10 mouse cellular contexts compared by ENCODE assay signal in genomic region chr10:22212012-22212696, GRCm38 (mm10). TPM values are rescaled to one million over a fixed set of nuclear protein-coding genes. Genes with fewer than 3 reads are reported as not detected.
DNase-seq lines count a peak whose midpoint lies in the region; ATAC-seq and TF ChIP-seq lines count a peak whose summit lies in the region.
"Not testable (repeated sequence)": the region's sequence is repeated elsewhere in the genome, so short reads cannot be mapped to it uniquely, and the experiment has no call there.
"Had no signal": no experiment of that assay in that cellular context is flagged by ENCODE, and none has a peak within 500 bp of the region (broad histone marks: within the 10 kb centered on the region; RNA-seq: fewer than 3 reads in every experiment).

No protein-coding gene starts in this region.

- peak; percentile 58 for ATAC-seq in forebrain, postnatal 0 days
- peak; percentile 5; the same call in 1 of the 2 replicates for ATAC-seq in liver, embryonic 15.5 days (ENCODE audit: insufficient read depth)
- peak; percentile 75; the same call in 1 of the 2 replicates for ATAC-seq in stomach, embryonic 16.5 days (ENCODE audit: insufficient read depth, low FRiP score)

- not testable (repeated sequence) for H3K27me3 ChIP-seq in E14TG2a.4 (ENCODE audit: insufficient read depth, low read length); forebrain, postnatal 0 days (ENCODE audit: insufficient read depth, low read length); liver, embryonic 15.5 days; stomach, embryonic 16.5 days (ENCODE audit: control insufficient read depth, insufficient read depth, low read length)

- not testable (repeated sequence) for H3K36me3 ChIP-seq in E14TG2a.4 (ENCODE audit: insufficient read depth, low read length); forebrain, postnatal 0 days (ENCODE audit: insufficient read depth); liver, embryonic 15.5 days (replicated peaks); stomach, embryonic 16.5 days (ENCODE audit: control insufficient read depth, insufficient read depth, low read length)

- H3K4me1 ChIP-seq in E14TG2a.4 (replicated peaks; ENCODE audit: low read depth, low read length); forebrain, postnatal 0 days (ENCODE audit: insufficient read depth); liver, embryonic 15.5 days (replicated peaks); stomach, embryonic 16.5 days (ENCODE audit: control insufficient read depth, insufficient read depth, low read length): not testable (repeated sequence)

- H3K4me3 ChIP-seq in E14TG2a.4 (replicated peaks; ENCODE audit: low read length); forebrain, postnatal 0 days (ENCODE audit: low read depth, low read length); liver, embryonic 15.5 days (replicated peaks); stomach, embryonic 16.5 days (replicated peaks; ENCODE audit: low read length): not testable (repeated sequence)

- not testable (repeated sequence) for H3K4me2 ChIP-seq in forebrain, postnatal 0 days (ENCODE audit: low read depth); liver, embryonic 15.5 days; stomach, embryonic 16.5 days (ENCODE audit: low read depth, low read length)

- TF ChIP-seq CTCF in E14TG2a.4 (conservative IDR thresholded peaks at IDR 0.05; ENCODE audit: low read length) = peak; percentile 47
- TF ChIP-seq CTCF in forebrain, postnatal 0 days (IDR thresholded peaks at IDR 0.05; ENCODE audit: low read depth) = peak; percentile 50

- not testable (repeated sequence) for H3K9me3 ChIP-seq in E14TG2a.4 (ENCODE audit: low read length); forebrain, postnatal 0 days (ENCODE audit: low read length); liver, embryonic 15.5 days (replicated peaks); stomach, embryonic 16.5 days (replicated peaks; ENCODE audit: control insufficient read depth, low read length)

- H3K27ac ChIP-seq in forebrain, postnatal 0 days (ENCODE audit: low read depth, low read length); liver, embryonic 15.5 days (replicated peaks); stomach, embryonic 16.5 days (ENCODE audit: low read length): not testable (repeated sequence)

- WGBS in forebrain, postnatal 0 days = 3% methylated on average over 8 of the region's 11 CpGs
- 2% methylated on average over 8 of the region's 11 CpGs for whole genome bisulfite sequencing in liver, embryonic 15.5 days (ENCODE audit: insufficient replicate concordance)
- 1% methylated on average over 7 of the region's 11 CpGs for WGBS in stomach, embryonic 16.5 days

- DNase-seq in c-Kit-positive CD71-positive TER-119-negative erythroid progenitor cells, embryonic 14.5 days (ENCODE audit: low read depth) = peak; percentile 4
- DNase-seq in forebrain, postnatal 0 days = not testable (repeated sequence)
- DNase-seq in heart, postnatal 4 days = peak; percentile 75
- peak; percentile 65 for DNase-seq in kidney, postnatal 14 days
- DNase-seq in naive thymus-derived CD4-positive, alpha-beta T cell, adult 2 months (ENCODE audit: low read depth) = peak; percentile 41

- H3K9ac ChIP-seq in forebrain, postnatal 0 days; liver, embryonic 15.5 days; stomach, embryonic 16.5 days (ENCODE audit: low read length): not testable (repeated sequence)

RNA-seq across cellular contexts. Expression of gene H60b, which starts 53.8 kb away (rescaled TPM):
- total RNA-seq in forebrain, postnatal 0 days (2014; rRNA removed) = 0.92 and 1.0 TPM in 2 replicates
- 0.15 TPM in 1 of 2 replicates, not detected in the other for polyA plus RNA-seq in forebrain, postnatal 0 days (2015; fragmentation: Nextera tagmentation; extraction: Ambion mirVana)
- total RNA-seq in heart, postnatal 4 days (2021) = not detected
- 0.36 TPM in 1 of 2 replicates, not detected in the other for polyA plus RNA-seq in liver, embryonic 15.5 days (2015; fragmentation: Nextera tagmentation; extraction: Ambion mirVana)
- 0.49 and 0.91 TPM in 2 replicates for polyA plus RNA-seq in stomach, embryonic 16.5 days (2015; fragmentation: Nextera tagmentation; extraction: Ambion mirVana)
- total RNA-seq: heart, postnatal 25 days had no signal
- polyA plus RNA-seq: spleen, adult 2 months had no signal

RNA-seq across cellular contexts. Expression of gene Raet1e, which starts 53.8 kb away (rescaled TPM):
- 0.85 TPM in 1 of 2 replicates, not detected in the other for total RNA-seq in forebrain, postnatal 0 days (2014; rRNA removed)
- 0.16 and 0.52 TPM in 2 replicates for polyA plus RNA-seq in forebrain, postnatal 0 days (2015; fragmentation: Nextera tagmentation; extraction: Ambion mirVana)
- total RNA-seq in heart, postnatal 4 days (2021) = 1 to 10 TPM in 1 of 2 experiments, under 1 TPM in 1; 0.81 to 1.1 TPM
- 2.3 and 2.6 TPM in 2 replicates for polyA plus RNA-seq in liver, embryonic 15.5 days (2015; fragmentation: Nextera tagmentation; extraction: Ambion mirVana)
- polyA plus RNA-seq in stomach, embryonic 16.5 days (2015; fragmentation: Nextera tagmentation; extraction: Ambion mirVana) = 7.9 and 8.7 TPM in 2 replicates
- total RNA-seq: heart, postnatal 25 days had no signal

Comparison
In these comparisons a context has a peak if more than half of its experiments do, and no peak if none do; other contexts are left out.
1. ATAC-seq: peak in every context shown above with its lines; median percentile 75 in stomach, embryonic 16.5 days; 58 in forebrain, postnatal 0 days; 5 in liver, embryonic 15.5 days.